Mouse (Mus musculus) liver, adult (tissue): ENCODE results near the gene Gtpbp3.

ENCODE experiments used
- GATA4 ChIP-seq: IDR thresholded peaks from 2 replicates; pipeline ENCODE4 v1.6.1; 2014; ENCODE audit warnings: mild to moderate bottlenecking, low read length; ENCODE audit not compliant: insufficient replicate concordance

The Gtpbp3 gene

DNA sequence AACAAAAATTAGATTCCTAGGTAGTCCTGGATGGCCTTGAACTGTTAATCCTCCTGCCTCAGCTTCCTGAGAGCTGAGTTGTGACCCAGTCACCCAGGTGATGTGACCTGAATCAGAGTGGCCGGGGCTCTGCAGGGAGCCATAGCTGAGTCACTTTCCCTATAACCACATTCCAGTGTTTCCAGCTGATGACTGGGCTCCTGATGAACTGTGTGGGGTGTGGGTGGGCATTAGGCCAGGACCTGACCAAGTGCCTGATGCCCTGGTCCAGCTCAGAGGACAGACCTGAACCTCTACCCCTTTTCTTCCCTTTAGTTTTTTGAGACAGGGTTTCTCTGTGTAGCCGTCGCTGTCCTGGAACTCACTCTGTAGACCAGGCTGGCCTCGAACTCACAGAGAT, 17.4 kb downstream of the Gtpbp3 start:
- TF ChIP-seq GATA4, result no peak

DNA sequence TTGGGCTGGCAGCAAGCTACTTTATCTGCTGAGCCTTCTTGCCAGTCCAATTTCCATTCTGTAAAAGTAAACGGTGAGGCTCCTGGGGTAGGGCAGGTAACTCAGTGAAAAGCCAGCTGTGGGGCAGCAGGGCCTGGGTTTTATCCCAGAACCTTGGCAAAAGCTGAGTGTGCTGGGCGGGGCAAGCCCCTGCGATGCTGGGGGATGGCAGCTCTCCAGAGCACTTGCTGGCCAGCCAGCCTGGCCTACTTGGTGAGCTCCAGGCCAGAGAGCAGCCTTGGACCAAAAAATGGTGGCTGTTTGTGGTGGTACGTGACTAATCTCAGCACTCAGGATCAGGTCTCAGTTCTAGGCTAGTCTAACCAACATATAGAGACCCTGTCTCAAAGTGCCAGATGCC, 18.1 kb downstream of the Gtpbp3 start:
- TF ChIP-seq GATA4, result no peak

DNA sequence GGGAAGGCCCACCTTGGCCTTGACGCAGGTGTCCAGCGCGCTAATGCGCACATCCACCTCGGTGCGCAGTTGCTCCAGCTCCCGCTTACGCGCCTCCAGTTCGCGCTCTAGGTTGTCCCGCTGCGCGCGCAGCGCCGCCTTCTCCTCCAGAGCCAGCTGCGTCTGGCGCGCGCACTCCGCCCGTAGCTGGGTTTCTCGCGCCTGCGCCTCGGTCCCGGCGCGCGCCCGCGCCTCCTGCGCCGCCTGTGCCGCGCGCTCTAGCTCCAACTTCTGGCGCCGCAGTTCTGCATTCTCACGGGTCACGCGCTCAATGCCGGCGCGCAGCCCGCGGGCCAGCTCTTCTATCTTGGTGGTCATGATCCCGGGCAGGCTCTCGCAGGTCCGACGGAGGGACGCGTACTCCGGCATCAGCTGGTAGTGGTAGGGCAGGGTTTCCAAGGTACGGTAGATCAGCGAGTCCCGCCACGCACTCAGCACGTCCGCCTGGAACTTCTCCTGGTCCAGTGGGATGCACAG, 19.7 kb downstream of the Gtpbp3 start:
- TF ChIP-seq GATA4, result peak; percentile 10; the same call in 1 of the 2 replicates

GRCm38 (mm10) chr8:71509316-71509715, 21.4 kb downstream of the Gtpbp3 start:
- no peak for TF ChIP-seq GATA4

- peak; percentile 80; the same call in 1 of the 2 replicates for TF ChIP-seq GATA4
Observed at GRCm38 (mm10) chr8:71511644-71512043, 23.7 kb downstream of the Gtpbp3 start, which contains the start of gene Plvap. TSS of gene Plvap (minus strand) at chr8:71511752.

- TF ChIP-seq GATA4, result no peak
Observed at GRCm38 (mm10) chr8:71513018-71513754, 25.3 kb downstream of the Gtpbp3 start.

DNA sequence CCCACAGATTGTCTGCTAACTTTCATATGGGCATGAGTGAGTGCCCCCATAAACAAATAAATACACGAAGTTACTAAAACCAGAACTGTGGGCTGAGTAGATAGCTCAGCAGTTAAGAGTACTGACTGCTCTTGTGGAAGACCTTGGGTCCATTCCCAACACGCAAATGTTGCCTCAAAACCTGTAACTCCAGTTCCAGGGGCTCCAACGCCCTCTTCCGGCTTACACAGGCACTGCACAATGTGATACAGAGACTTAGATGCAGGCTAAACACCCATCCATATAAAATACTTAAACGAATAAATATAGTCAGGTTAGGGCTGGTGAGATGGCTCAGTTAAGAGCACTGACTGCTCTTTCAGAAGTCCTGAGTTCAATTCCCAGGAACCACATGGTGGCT, 27.1 kb downstream of the Gtpbp3 start:
- no peak for TF ChIP-seq GATA4

DNA sequence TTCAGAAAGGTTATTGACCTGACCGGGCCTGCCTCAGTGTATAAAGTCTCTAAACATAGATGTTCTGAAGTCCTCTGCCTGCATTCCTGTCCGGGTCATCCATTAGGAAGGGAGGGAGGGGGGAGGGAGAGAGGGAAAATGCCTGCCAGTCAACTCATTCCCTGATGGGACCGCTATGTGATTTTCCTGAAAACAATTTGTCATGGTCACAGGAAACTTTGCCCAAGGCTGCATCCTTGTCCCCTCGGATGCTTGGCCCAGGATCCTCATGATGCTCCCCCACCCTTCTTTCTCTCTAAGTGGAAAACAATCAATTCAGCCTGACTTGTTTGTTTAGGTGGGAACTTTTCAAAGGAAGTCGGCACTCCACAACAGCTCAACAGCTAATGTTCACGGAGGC, 28.9 kb downstream of the Gtpbp3 start:
- TF ChIP-seq GATA4, result no peak

DNA sequence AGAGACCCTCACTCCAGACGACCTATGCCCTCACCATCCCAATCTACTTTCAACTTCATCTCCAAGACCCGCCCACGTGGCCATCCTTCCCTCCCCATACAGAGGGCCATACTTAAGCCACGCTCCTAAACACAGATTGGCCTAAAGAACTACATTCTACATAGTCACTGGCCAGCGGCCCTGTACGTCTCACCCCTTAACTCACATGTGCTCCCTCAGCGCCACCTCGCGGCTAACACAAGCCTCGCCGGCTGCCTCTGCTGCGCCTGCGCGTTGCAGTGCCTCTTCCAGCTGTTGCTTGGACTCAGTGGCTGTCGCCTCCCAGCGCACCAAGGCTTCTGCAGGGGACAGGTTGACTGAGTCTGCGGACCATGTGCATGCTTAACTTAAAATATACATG, 33.7 kb downstream of the Gtpbp3 start:
- TF ChIP-seq GATA4, result no peak

GRCm38 (mm10) chr8:71525226-71526050, 37.5 kb downstream of the Gtpbp3 start, which contains the start of gene Ccdc194:
TSS of gene Ccdc194 (minus strand) at chr8:71525711.
- TF ChIP-seq GATA4, result no peak

GRCm38 (mm10) chr8:71526272-71526671, 38.4 kb downstream of the Gtpbp3 start:
- peak; percentile 56; the same call in 1 of the 2 replicates for TF ChIP-seq GATA4

DNA sequence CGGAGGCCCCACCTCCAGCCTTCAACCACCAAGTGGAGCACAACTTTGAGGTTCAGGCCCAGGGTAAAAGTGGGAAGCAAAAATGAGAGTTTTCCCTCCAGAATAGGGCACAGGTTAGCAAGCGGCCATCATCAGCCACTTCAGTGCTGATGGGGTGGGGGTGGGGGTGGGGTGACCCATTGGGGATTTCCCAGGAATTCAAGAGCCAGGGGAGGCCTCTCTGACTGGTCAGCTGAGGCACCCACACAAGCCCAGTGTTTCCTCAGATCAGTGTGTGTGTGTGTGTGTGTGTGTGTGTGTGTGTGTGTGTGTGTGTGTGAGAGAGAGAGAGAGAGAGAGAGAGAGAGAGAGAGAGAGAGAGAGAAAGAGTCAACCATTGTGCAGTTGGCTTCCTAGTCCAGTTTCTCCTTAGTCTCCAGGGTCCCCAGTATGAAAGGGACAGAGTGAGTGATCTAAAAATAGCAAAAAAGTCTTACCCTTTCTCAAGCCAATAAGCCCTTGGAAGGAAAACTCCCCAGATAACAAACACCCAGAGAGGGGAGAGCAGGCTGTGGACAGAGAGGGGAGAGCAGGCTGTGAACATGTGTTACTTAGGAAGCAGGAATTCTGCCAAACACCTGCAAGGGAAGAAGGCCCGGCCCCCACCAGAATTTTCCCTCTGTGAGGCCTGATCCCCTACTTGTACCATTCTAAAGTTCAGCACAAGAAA, 39.4 kb downstream of the Gtpbp3 start:
- TF ChIP-seq GATA4, result no peak

GRCm38 (mm10) chr8:71528362-71529073, 40.6 kb downstream of the Gtpbp3 start:
- no peak for TF ChIP-seq GATA4

DNA sequence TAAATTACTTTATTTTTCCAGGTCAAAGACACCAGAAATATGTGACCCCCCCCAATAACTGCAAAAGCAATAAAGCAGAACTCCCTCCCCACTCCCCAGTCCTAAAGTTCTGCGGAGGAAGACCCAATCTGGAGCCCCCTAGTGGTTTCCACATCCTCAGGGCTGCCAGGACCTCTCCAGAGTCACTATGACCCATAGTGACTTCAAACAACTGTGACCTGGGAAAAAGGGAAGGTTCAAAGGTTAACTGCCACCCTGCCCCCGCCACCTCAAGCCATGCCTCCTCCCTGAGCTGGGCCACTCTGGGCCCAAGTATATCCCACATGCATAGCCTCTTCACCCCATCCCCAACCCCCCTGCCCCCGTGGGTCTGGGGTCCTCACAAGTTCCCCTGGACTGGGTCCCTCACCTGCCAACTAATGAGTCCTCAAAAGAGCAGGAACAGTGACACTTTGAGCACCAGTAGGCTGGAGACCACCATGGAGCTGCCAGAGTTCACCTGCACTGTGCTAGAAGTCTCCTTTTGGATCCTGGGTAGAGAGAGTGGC, 46.4 kb downstream of the Gtpbp3 start:
- no peak for TF ChIP-seq GATA4

- TF ChIP-seq GATA4, result no peak
Observed at GRCm38 (mm10) chr8:71535663-71536062, 47.8 kb downstream of the Gtpbp3 start.
